Mouse (Mus musculus) urinary bladder, postnatal 0 days (tissue): Measurements from ENCODE around the gene Nhlrc4. TPM values are rescaled to one million over a fixed set of nuclear protein-coding genes. Genes with fewer than 3 reads are reported as not detected.

Experiments used
- polyA plus RNA-seq: library from polyadenylated mRNA; unstranded; fragments of >200 nt; fragmentation: Nextera tagmentation; extraction: Ambion mirVana; gene quantifications from 2 replicates; pipeline ENCODE4 v1.2.1, GENCODE M21; 2015

Gene Nhlrc4
- polyA plus RNA-seq: not detected in 2 replicates

GRCm38 (mm10) chr17:25944366-25945163, at the start of gene Nhlrc4, which contains the start of gene Pigq:
Gene Nhlrc4, minus strand, starts transcription at chr17:25944961.
Gene Pigq, minus strand, starts transcription at chr17:25944936.

GRCm38 (mm10) chr17:25985306-25986294, 40.8 kb upstream of the Nhlrc4 start, which contains the start of gene Capn15:
Gene Capn15, minus strand, starts transcription at chr17:25985796.

GRCm38 (mm10) chr17:25951803-25952623, 7.3 kb upstream of the Nhlrc4 start, which contains the start of gene A930017K11Rik:
Gene A930017K11Rik, minus strand, starts transcription at chr17:25952565.

GRCm38 (mm10) chr17:25919144-25919785, 25.5 kb downstream of the Nhlrc4 start, which contains the start of gene Rab40c:
Gene Rab40c, minus strand, starts transcription at chr17:25919727.

Other genes starting within 250 kb of the Nhlrc4 start
- gene Gng13, start 227.8 kb downstream of the Nhlrc4 start, polyA plus RNA-seq: 0.63 and 2.2 TPM in 2 replicates
- 6.3 and 7.4 TPM in 2 replicates for gene Chtf18, start 217.5 kb downstream of the Nhlrc4 start, polyA plus RNA-seq
- 8.7 and 12.9 TPM in 2 replicates for gene Rpusd1, start 217.3 kb downstream of the Nhlrc4 start, polyA plus RNA-seq
- gene Mslnl, start 208.9 kb downstream of the Nhlrc4 start, polyA plus RNA-seq: 0.06 and 0.07 TPM in 2 replicates
- gene Msln, start 190.6 kb downstream of the Nhlrc4 start, polyA plus RNA-seq: 160 and 189 TPM in 2 replicates
- 19.4 and 20.0 TPM in 2 replicates for gene Narfl, start 171.2 kb downstream of the Nhlrc4 start, polyA plus RNA-seq
- gene Haghl, start 159.3 kb downstream of the Nhlrc4 start, polyA plus RNA-seq: 37.6 and 41.6 TPM in 2 replicates
- gene Ccdc78, start 158.4 kb downstream of the Nhlrc4 start, polyA plus RNA-seq: 0.24 and 0.27 TPM in 2 replicates
- gene Fam173a, start 152.1 kb downstream of the Nhlrc4 start, polyA plus RNA-seq: 79.0 and 85.2 TPM in 2 replicates
- 0.25 TPM in 1 of 2 replicates, not detected in the other for gene AC134908.4, start 149.3 kb downstream of the Nhlrc4 start, polyA plus RNA-seq
- gene Metrn, start 147.8 kb downstream of the Nhlrc4 start, polyA plus RNA-seq: 22.7 and 22.9 TPM in 2 replicates
- 1.4 and 1.8 TPM in 2 replicates for gene Fbxl16, start 135.9 kb downstream of the Nhlrc4 start, polyA plus RNA-seq
- 10.9 and 11.6 TPM in 2 replicates for gene Wdr24, start 121.3 kb downstream of the Nhlrc4 start, polyA plus RNA-seq
- 29.1 and 29.4 TPM in 2 replicates for gene Jmjd8, start 116.1 kb downstream of the Nhlrc4 start, polyA plus RNA-seq
- 207 and 208 TPM in 2 replicates for gene Stub1, start 111.6 kb downstream of the Nhlrc4 start, polyA plus RNA-seq
- 5.1 and 6.3 TPM in 2 replicates for gene Rhbdl1, start 107.7 kb downstream of the Nhlrc4 start, polyA plus RNA-seq
- gene Gm20683, start 103.2 kb downstream of the Nhlrc4 start, polyA plus RNA-seq: 1.8 and 2.3 TPM in 2 replicates
- 9.2 and 11.0 TPM in 2 replicates for gene Rhot2, start 100.1 kb downstream of the Nhlrc4 start, polyA plus RNA-seq
- 5.9 and 6.2 TPM in 2 replicates for gene Wdr90, start 83.5 kb downstream of the Nhlrc4 start, polyA plus RNA-seq
- gene Mcrip2, start 76.2 kb downstream of the Nhlrc4 start, polyA plus RNA-seq: 13.1 and 18.2 TPM in 2 replicates
- 36.1 and 44.4 TPM in 2 replicates for gene Mettl26, start 69.9 kb downstream of the Nhlrc4 start, polyA plus RNA-seq
- 0.12 and 0.22 TPM in 2 replicates for gene Wfikkn1, start 64.1 kb downstream of the Nhlrc4 start, polyA plus RNA-seq
- 16.7 and 18.7 TPM in 2 replicates for gene Rab40c, start 25.2 kb downstream of the Nhlrc4 start, polyA plus RNA-seq
- gene Pigq, start within 50 bp of the Nhlrc4 start, polyA plus RNA-seq: 27.5 and 29.1 TPM in 2 replicates
- 0.07 TPM in 1 of 2 replicates, not detected in the other for gene A930017K11Rik, start 7.6 kb upstream of the Nhlrc4 start, polyA plus RNA-seq
- gene Capn15, start 40.8 kb upstream of the Nhlrc4 start, polyA plus RNA-seq: 13.4 and 16.2 TPM in 2 replicates
- gene Rab11fip3, start 124.6 kb upstream of the Nhlrc4 start, polyA plus RNA-seq: 7.8 and 8.2 TPM in 2 replicates
- gene Decr2, start 145.4 kb upstream of the Nhlrc4 start, polyA plus RNA-seq: 74.4 and 84.5 TPM in 2 replicates
- gene Nme4, start 150.6 kb upstream of the Nhlrc4 start, polyA plus RNA-seq: 21.8 and 22.5 TPM in 2 replicates
- gene Tmem8, start 168.3 kb upstream of the Nhlrc4 start, polyA plus RNA-seq: 3.1 and 4.2 TPM in 2 replicates
- 116 and 122 TPM in 2 replicates for gene Mrpl28, start 178.5 kb upstream of the Nhlrc4 start, polyA plus RNA-seq
- 5.2 and 7.5 TPM in 2 replicates for gene Axin1, start 193.7 kb upstream of the Nhlrc4 start, polyA plus RNA-seq